Mouse (Mus musculus) forebrain, embryonic 11.5 days (tissue): ENCODE results near the gene Tbc1d14. TPM values are rescaled to one million over a fixed set of nuclear protein-coding genes. Genes with fewer than 3 reads are reported as not detected.

ENCODE experiments used
- ATAC-seq: fragments of 200-750 bp; cut with Nextera tagmentation; replicated peaks from 2 replicates; pipeline ENCODE4 v1.8.0; 2017; ENCODE audit warnings: moderate TSS enrichment; ENCODE audit not compliant: low FRiP score
- DNase-seq: peaks from one replicate; pipeline ENCODE4 v3.0.0-alpha.2; 2017; ENCODE audit warnings: low spot score
- H3K27ac ChIP-seq: fragments of 300-500 bp; sonication (generic); 2 replicates; pipeline ENCODE4 v1.5.1; 2014; ENCODE audit warnings: low read depth, low read length
- H3K27me3 ChIP-seq: fragments of 300-500 bp; sonication (generic); 2 replicates; pipeline ENCODE4 v1.6.1; 2014; ENCODE audit warnings: mild to moderate bottlenecking, low read length, mixed read lengths; ENCODE audit not compliant: control insufficient read depth, insufficient read depth
- H3K36me3 ChIP-seq: fragments of 300-500 bp; sonication (generic); 2 replicates; pipeline ENCODE4 v1.6.1; 2014; ENCODE audit warnings: mild to moderate bottlenecking, low read length, moderate library complexity, mixed read lengths; ENCODE audit not compliant: control insufficient read depth, insufficient read depth
- H3K4me1 ChIP-seq: fragments of 300-500 bp; sonication (generic); replicated peaks from 2 replicates; pipeline ENCODE4 v1.6.1; 2014; ENCODE audit warnings: low read length, mixed read lengths; ENCODE audit not compliant: control insufficient read depth, insufficient read depth
- H3K4me2 ChIP-seq: fragments of 300-500 bp; sonication (generic); 2 replicates; pipeline ENCODE4 v1.6.1; 2014; ENCODE audit warnings: low read depth, mild to moderate bottlenecking, low read length, moderate library complexity, mixed read lengths; ENCODE audit not compliant: severe bottlenecking
- H3K4me3 ChIP-seq: fragments of 300-500 bp; sonication (generic); 2 replicates; pipeline ENCODE4 v1.5.1; 2014; ENCODE audit warnings: low read depth, low read length
- H3K9ac ChIP-seq: fragments of 300-500 bp; sonication (generic); 2 replicates; pipeline ENCODE4 v1.6.1; 2014; ENCODE audit warnings: low read length
- H3K9me3 ChIP-seq: fragments of 300-500 bp; sonication (generic); 2 replicates; pipeline ENCODE4 v1.6.1; 2016; ENCODE audit warnings: low read length, mixed read lengths; ENCODE audit not compliant: control insufficient read depth
- WGBS: fragments of 180-500 bp; shearing (Covaris S2); extraction: QIAGEN DNeasy Blood & Tissue Kit; methylation state at CpG from one replicate; pipeline ENCODE4 v1.1.7; 2014; 5-methylcytosine and 5-hydroxymethylcytosine counted together
- polyA plus RNA-seq: library from polyadenylated mRNA; unstranded; fragments of >200 nt; fragmentation: Nextera tagmentation; extraction: Ambion mirVana; gene quantifications from 2 replicates; pipeline ENCODE4 v1.2.1, GENCODE M21; 2014

Gene Tbc1d14
- polyA plus RNA-seq, 1 experiment from 2014 or later: 50.8 TPM

DNA sequence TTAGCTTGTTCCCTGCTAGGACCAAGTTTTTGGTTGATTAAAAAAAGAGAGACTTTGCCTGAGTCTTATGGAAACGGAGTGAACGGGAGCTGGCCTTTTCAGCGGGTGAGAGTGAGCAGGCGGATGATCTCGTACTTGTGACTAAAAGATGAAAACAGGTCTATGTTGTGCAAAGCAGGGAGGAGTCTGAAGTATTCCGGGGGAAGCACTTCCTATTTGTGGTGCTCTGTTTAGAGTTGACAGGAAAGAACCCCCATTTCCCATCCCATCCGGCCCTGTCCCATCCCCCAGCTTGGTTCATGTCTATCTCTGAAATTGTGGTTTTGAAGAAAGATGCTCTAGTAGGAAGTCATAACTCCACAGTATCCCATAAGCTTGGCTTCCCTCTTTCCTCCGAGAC is 127.2 kb downstream of the Tbc1d14 start:
- Histone ChIP-seq H3K36me3 (peaks cover 4% of the 10 kb centered on the region; the same call in 1 of the 2 replicates), H3K27ac (no peak overlapping the region), H3K4me3 (peak overlapping the region; percentile 78), H3K9me3 (no peaks in the 10 kb centered on the region), H3K27me3 (peaks cover 4% of the 10 kb centered on the region; the same call in 1 of the 2 replicates), H3K9ac (peak overlapping the region; percentile 71), H3K4me2 (peak overlapping the region; percentile 93), H3K4me1 (peaks cover 13% of the 10 kb centered on the region; the same call in 1 of the 2 replicates)
- no peak for ATAC-seq
- DNase-seq: no peak
- 29% methylated on average over 8 of the region's 8 CpGs for WGBS

- DNase-seq (peak; percentile 98), ATAC-seq (peak; percentile 94)
- H3K36me3 ChIP-seq: no peaks in the 10 kb centered on the region; the same call in 1 of the 2 replicates
- peaks cover 4% of the 10 kb centered on the region; the same call in 1 of the 2 replicates for H3K27me3 ChIP-seq
- under 1% methylated on average over 68 of the region's 68 CpGs for WGBS
- H3K9me3 ChIP-seq: no peaks in the 10 kb centered on the region
- H3K4me3 ChIP-seq: peak within 1 kb of the TSS; percentile 78
- no peak within 1 kb of the TSS for H3K27ac ChIP-seq
- peak within 1 kb of the TSS; percentile 93 for H3K4me2 ChIP-seq
- peak within 1 kb of the TSS; percentile 71 for H3K9ac ChIP-seq
- H3K4me1 ChIP-seq: peaks cover 13% of the 10 kb centered on the region; the same call in 1 of the 2 replicates
These were observed 128.1 kb downstream of the Tbc1d14 start, which contains the start of gene Grpel1 for GRCm38 (mm10) chr5:36464709-36465661. Gene Grpel1, plus strand, starts transcription at chr5:36464998.

DNA sequence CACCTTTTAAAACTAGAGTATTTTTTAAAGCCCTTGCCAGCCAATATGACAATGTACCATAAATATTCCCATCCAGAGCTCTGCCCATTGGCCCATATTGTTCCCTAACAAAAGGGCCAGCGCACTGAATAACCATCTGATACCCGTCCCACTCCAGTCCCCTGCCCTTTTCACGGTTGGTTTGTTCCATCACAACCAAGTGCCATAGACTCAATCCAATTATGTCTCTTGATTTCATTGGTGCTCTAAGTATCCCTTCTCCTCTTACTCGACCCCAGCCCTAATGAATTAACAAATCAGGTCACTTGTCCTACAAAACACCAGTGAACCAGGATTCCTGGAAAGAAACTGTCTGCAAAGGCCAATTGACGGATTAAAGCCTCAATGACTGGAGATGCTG is 129.7 kb downstream of the Tbc1d14 start:
- peaks cover 4% of the 10 kb centered on the region; the same call in 1 of the 2 replicates for H3K27me3 ChIP-seq
- no peaks in the 10 kb centered on the region for H3K36me3 ChIP-seq
- 10% methylated on average over 5 of the region's 5 CpGs for WGBS
- H3K9ac ChIP-seq: no peak overlapping the region
- H3K27ac ChIP-seq: no peak overlapping the region
- H3K4me3 ChIP-seq: no peak overlapping the region
- no peak overlapping the region for H3K4me2 ChIP-seq
- no peaks in the 10 kb centered on the region for H3K9me3 ChIP-seq
- ATAC-seq (no peak), DNase-seq (no peak)
- peaks cover 13% of the 10 kb centered on the region; the same call in 1 of the 2 replicates for H3K4me1 ChIP-seq

DNA sequence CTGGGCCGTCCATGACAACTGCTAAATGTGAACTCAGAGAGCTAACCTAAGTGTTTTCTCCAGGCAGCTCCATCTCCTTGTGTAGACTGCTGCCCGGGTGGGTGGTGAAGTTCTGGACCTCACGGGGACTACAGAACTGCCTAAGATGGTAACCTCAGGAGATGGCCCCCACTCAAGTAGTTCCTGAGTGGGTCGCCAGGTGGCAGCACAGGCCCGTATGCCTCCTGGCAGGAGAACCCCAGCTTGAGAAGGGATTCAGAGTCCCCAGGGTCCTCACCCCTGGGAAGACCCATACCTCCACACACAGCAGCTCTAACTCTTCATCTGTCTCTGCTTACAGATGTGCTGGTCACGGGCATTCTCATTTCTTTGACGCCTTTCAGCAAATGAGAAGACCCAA is 130.3 kb downstream of the Tbc1d14 start:
- H3K27ac ChIP-seq: no peak overlapping the region
- no peak overlapping the region for H3K9ac ChIP-seq
- H3K4me3 ChIP-seq: no peak overlapping the region
- H3K9me3 ChIP-seq: no peaks in the 10 kb centered on the region
- peaks cover 13% of the 10 kb centered on the region; the same call in 1 of the 2 replicates for H3K4me1 ChIP-seq
- no peaks in the 10 kb centered on the region for H3K36me3 ChIP-seq
- peaks cover 4% of the 10 kb centered on the region; the same call in 1 of the 2 replicates for H3K27me3 ChIP-seq
- H3K4me2 ChIP-seq: no peak overlapping the region
- 0 out of 2 replicates have a peak, but pooled peaks have one; percentile 25 for ATAC-seq
- peak; percentile 88 for DNase-seq
- WGBS: 9% methylated on average over 7 of the region's 7 CpGs

DNA sequence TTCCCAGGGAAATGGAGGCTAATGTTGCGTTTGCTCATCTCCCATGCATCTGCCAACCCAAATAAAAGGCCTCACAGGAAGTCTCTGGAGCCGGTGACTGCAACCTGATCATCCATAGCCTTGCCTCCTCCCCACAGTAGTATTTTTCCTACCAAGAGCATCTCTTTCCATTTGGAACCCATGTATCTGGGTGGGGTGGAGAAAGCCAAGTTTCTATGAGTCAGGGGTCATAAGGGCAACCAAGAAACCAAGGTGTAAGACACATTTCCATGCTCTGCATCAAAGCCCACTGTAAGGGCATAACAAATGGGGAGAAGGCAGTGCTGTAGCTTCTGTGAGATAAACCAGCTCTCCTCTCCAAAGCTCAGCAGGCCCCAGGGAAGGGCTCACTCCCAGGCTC is 131.8 kb downstream of the Tbc1d14 start:
- H3K4me3 ChIP-seq: no peak overlapping the region
- no peaks in the 10 kb centered on the region for H3K36me3 ChIP-seq
- no peak overlapping the region for H3K4me2 ChIP-seq
- no peaks in the 10 kb centered on the region for H3K9me3 ChIP-seq
- 84% methylated on average over 2 of the region's 2 CpGs for WGBS
- ATAC-seq (no peak), DNase-seq (no peak)
- peaks cover 13% of the 10 kb centered on the region; the same call in 1 of the 2 replicates for H3K4me1 ChIP-seq
- H3K27me3 ChIP-seq: peaks cover 4% of the 10 kb centered on the region; the same call in 1 of the 2 replicates
- H3K27ac ChIP-seq: no peak overlapping the region
- H3K9ac ChIP-seq: no peak overlapping the region

DNA sequence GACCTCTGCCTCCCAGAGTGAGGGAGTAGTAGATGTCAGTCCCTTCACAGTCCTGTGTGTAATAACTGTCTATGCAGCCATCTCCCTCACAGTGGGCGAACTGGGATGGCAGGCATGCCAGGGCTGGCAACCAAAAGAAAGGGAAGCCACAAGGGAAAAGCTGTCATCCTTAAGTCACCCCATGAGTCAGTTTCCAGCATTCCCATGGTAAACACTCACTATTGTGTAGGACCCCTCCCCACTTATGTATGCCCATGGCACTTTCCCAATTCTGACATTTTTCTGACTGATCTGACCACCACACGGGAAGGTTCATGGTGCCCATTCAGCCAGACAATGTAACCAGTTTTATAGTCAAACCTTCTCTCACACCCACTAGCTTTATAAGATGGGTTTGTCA is 132.4 kb downstream of the Tbc1d14 start:
- WGBS: 84% methylated on average over 2 of the region's 2 CpGs

DNA sequence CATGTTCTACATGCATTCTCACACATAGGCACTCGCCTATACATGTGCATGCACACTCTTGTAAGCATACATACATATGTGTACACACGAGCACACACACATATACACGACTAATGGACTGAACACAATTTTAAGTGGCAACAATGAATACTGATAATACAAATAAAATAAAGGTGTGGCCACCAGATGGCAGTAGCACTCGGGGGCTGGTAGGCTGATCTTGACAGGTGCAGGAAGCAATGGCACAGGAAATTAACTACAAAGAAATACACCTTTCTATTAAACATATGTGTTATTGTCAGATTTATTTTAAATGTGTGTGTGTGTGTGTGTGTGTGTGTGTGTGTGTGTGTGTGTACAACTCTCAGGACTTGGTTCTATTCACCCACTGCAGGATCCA is 134.2 kb downstream of the Tbc1d14 start:
- no peak overlapping the region for H3K4me3 ChIP-seq
- peaks cover 4% of the 10 kb centered on the region; the same call in 1 of the 2 replicates for H3K27me3 ChIP-seq

More for the DNA sequence above, 132.4 kb downstream of the Tbc1d14 start:
- Histone ChIP-seq H3K4me1 (peaks cover 11% of the 10 kb centered on the region; the same call in 1 of the 2 replicates), H3K27ac (no peak overlapping the region), H3K4me3 (no peak overlapping the region), H3K36me3 (no peaks in the 10 kb centered on the region), H3K9ac (no peak overlapping the region), H3K9me3 (no peaks in the 10 kb centered on the region), H3K4me2 (no peak overlapping the region), H3K27me3 (peaks cover 4% of the 10 kb centered on the region; the same call in 1 of the 2 replicates)
- DNase-seq (no peak), ATAC-seq (no peak)

DNA sequence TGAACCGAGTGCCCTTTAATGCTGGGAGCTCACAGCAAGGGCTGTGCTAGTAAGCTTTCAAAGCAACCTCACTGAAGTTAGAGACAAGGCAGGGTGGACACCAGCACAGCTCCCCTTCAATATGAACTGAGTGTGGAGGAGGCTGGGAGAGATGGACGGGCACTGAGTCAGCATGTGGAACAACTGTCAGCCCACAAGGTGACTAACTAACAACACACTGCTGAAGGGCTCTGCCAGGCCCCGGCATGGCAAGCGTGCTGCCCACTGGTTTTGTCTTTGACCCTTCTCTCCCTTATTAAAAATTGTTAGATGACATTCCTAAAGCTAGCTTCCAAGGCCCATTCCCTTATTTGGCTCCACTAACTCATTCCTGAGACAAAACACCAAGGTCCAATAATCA is 135.4 kb downstream of the Tbc1d14 start:
- H3K9ac ChIP-seq: no peak overlapping the region
- H3K27ac ChIP-seq: no peak overlapping the region
- no peak overlapping the region for H3K4me2 ChIP-seq
- H3K9me3 ChIP-seq: no peaks in the 10 kb centered on the region
- DNase-seq (no peak), ATAC-seq (no peak)
- 85% methylated on average over 4 of the region's 4 CpGs for WGBS
- H3K27me3 ChIP-seq: peaks cover 4% of the 10 kb centered on the region; the same call in 1 of the 2 replicates
- H3K4me1 ChIP-seq: no peaks in the 10 kb centered on the region
- no peak overlapping the region for H3K4me3 ChIP-seq
- H3K36me3 ChIP-seq: no peaks in the 10 kb centered on the region

More for the DNA sequence above, 134.2 kb downstream of the Tbc1d14 start:
- H3K36me3 ChIP-seq: no peaks in the 10 kb centered on the region
- H3K9ac ChIP-seq: no peak overlapping the region
- ATAC-seq (no peak), DNase-seq (peak; percentile 59)
- H3K9me3 ChIP-seq: no peaks in the 10 kb centered on the region
- H3K4me2 ChIP-seq: no peak overlapping the region
- H3K4me1 ChIP-seq: peaks cover 10% of the 10 kb centered on the region; the same call in 1 of the 2 replicates
- whole genome bisulfite sequencing: 24% methylated on average over 4 of the region's 4 CpGs
- no peak overlapping the region for H3K27ac ChIP-seq
